Mouse (Mus musculus) testis, postnatal 14 days (tissue): ENCODE results near the gene Trim25.

Experiments used
- DNase-seq: peaks from one replicate; pipeline ENCODE4 v3.0.0; 2021; ENCODE audit warnings: low spot score

The Trim25 gene

DNA sequence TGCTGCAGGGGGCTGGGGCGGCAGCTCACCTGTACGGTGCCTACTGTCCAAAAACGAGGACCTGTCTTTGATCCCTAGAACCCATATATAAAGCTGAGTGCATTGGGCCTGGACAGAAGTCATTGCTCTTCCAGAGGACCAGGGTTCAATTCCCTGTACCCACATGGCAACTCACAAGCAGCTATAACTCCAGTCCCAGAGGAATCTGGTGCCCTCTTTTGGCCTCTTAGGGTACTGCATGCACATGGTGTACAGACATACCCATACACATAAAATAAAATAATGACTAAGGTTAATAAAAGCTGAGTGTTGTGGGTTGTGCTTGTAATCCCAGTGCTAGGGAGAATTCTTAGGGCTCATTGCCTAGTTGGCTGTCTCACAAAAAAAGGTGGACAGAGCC is 66.1 kb downstream of the Trim25 start:
- peak; percentile 46 for DNase-seq

DNA sequence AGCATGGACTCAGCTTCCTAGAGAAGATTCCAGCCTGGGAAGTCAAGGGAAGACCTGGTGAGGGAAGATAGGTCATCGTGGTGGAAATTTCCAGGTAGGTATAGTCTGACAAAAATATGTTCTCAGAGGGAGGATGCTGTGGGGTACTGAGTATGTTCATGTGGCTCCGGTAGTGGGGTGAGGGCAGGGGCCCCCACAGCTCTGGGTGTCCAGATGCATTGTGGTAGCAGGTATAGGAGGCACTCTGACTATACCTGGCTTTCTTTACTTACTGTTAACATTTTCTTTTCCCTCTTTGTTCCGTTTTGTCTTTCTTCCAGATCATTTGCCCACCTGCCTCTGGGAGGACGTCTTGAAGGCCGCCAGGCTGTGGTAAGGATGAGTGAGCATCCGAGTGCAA is 67.0 kb downstream of the Trim25 start:
- DNase-seq: no peak

DNA sequence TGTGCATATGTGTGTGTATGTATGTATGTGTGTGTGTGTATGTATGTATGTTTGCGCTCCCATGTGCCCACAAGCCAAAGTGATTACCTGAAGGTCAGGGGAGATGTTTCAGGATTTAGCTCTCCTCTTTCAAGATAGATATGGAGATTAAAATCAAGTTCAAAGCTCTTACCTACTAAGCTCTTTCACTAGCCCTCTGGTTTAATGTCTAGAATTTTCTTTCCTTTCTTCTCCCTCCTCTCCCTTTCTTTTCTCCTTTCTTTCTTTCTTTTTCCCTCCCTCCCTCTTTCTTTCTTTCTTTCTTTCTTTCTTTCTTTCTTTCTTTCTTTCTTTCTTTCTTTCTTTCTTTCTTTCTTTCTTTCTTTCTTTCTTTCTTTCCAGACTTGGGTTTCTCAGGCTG is 67.6 kb downstream of the Trim25 start, which contains the start of gene Dgke:
Gene Dgke (minus strand): TSS at position 101 of the 400 bp plus-strand sequence.
- DNase-seq: no peak

DNA sequence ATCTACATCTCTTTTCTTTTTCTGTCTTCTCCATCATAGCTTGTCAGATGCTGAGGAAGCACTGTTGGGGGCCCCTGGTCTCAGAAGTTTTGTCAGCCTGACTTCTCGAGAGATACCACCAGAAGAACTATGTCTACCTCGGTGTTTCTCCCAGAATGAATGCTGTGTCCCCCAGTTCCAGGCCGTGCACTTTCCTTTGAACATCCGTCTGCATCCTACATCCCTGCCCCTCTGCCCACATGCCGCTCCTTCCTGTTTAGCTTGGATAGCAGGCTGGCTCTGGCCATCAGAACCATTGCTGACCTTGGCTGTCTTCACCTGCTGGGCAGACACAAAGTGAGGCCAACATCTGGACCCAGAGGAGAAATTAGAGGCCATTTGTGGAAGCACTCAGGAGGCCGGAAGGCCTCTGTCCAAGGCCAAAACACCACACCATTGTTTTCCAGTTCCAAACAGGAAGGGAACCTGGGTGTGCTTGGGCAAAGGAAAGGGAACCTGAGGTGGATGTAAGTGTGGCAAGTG is 68.2 kb downstream of the Trim25 start:
- DNase-seq: no peak

DNA sequence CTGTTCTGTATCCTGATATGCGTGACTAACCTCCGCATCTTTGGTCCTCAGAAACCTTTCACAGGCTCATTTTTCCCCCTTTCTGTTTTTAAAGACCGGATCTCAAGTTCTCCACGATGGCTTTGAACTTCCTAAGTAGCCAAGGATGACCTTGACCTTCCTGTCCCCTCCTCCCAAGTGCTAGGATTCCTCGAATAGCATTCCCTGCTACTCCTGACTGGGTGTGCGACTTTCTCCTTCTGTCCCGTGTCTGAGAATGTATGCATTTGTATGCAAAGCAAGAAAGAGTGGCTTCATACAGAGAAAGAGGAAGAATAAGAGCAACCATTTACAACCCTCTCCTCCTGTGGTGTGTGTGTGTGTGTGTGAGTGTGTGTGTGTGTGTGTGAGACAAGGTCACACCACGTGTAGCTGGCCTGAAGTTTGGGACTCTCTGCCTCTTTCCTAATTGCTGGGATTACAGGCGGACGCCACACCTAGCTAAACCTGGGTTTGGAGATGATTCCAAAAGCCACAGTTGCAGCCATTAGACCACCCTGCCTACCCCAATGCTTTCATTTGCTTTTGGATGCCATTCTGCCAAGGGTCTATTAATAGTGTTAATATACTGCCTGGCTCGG is 68.8 kb downstream of the Trim25 start:
- no peak for DNase-seq

DNA sequence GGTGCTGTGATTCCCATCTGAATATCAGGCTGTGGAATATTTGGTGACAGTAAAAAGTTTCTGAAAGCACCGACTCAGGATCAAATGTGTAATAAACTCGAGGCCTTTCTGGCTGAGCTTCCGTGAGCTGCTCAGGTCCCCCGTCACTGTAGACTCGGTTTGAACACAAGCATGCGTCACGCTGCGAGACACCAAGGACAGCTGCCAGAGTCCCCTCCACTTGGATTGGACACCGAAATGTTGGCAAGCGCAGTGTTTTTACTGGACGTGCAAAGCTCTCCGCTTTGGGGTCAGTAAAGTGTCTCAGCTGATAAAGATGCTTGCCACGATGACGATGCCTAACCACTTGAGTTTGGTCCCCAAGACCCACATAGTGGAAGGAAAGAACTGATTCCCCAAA is 69.5 kb downstream of the Trim25 start:
- DNase-seq: no peak

DNA sequence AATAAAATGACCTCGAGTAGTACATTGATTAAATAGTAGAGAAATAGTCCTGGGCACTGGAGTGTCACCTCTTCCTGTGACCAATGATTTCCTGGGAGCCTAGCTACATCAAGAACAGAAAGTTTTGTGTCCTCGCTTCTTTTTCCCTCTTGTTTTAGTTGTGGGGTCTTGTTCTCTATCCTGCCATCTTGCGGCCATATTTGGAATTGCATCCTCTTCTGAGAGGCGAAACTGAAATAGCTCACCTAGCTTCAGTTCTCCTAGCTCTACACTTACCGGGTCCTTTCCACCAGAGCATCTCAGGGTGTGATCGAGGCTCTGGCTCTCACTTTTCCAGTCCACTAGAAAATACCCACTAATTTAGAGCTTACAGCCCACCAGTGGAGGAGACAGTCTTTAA is 70.1 kb downstream of the Trim25 start:
- DNase-seq: peak; percentile 34
